In the genomic region with DNA sequence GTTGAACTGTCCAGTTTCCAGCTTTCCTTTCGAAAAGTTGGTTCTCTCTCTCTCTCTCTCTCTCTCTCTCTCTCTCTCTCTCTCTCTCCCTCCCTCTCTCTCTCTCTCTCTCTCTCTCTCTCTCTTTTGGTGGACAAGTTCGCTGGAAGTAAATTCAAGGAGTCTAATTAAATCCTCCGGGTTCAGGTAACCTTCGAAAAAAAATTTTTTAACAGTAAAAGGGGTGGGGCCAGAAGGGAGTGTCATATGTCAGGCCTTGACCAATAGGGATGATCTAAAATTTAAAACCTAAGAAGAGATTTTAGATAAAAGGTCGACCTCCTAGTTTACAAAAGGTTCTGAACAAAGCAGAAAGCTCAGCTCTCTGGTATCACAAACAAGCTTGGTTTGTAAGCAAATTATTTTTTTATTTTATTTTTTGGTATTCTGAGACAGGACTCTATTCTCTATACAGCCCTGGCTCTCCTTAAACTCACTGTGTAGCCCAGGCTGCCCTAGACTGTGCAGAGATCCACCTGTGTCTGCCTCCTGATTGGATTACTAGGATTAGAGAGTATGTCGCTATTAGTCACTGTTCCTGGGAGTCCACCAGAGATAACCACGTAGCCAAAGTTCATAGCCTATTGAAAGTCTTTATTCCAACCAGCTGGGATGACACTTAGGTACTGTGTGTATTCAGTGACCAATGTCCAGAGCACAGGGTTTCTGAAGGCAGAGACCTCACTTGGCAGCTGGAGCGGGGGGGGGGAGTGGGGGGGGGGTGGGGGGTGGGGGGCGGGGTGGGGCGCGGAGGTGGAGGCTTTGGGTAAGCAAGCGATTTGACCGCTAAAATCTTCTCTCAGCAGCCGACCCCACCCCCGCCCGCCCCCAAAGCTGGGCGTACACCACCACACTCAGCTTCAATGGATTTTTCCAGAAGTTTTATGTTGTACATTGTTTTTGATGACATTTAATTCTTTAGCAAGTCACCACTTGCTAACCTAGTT, we compare ENCODE assay signal across 8 mouse cellular contexts. TPM values are rescaled to one million over a fixed set of nuclear protein-coding genes. Genes with fewer than 3 reads are reported as not detected.
DNase-seq lines count a peak whose midpoint lies in the region; ATAC-seq lines count a peak whose summit lies in the region.

No protein-coding gene starts in this region.

- H3K36me3 ChIP-seq in hindbrain, embryonic 10.5 days = peaks cover 23% of the 10 kb centered on the region
- peaks cover 19% of the 10 kb centered on the region for H3K36me3 ChIP-seq in limb, embryonic 13.5 days
- no peaks in the 10 kb centered on the region for H3K36me3 ChIP-seq in midbrain, embryonic 15.5 days (replicated peaks)

- H3K4me1 ChIP-seq in hindbrain, embryonic 10.5 days (replicated peaks) = peaks cover 20% of the 10 kb centered on the region
- H3K4me1 ChIP-seq in limb, embryonic 13.5 days = peaks cover 32% of the 10 kb centered on the region
- H3K4me1 ChIP-seq in midbrain, embryonic 15.5 days = peaks cover 12% of the 10 kb centered on the region

- DNase-seq in adrenal gland, adult (ENCODE audit: inconsistent age in 2 of 2, low spot score in 1 of 2) = peak; percentile 74 to 93
- no peak for DNase-seq in adrenal gland, adult 18-20 months (ENCODE audit: low spot score in 2 of 2)
- DNase-seq in adrenal gland, postnatal 36 days = peak; percentile 36 to 48
- DNase-seq in hindbrain, embryonic 10.5 days (ENCODE audit: low spot score) = peak; percentile 70
- DNase-seq in yolk sac, embryonic 10.5 days (ENCODE audit: low spot score) = peak; percentile 90

- peak overlapping the region; percentile 75 for H3K4me2 ChIP-seq in limb, embryonic 13.5 days (replicated peaks)
- H3K4me2 ChIP-seq in midbrain, embryonic 15.5 days = peak overlapping the region; percentile 73

- WGBS in hindbrain, embryonic 10.5 days = 5% methylated on average over 16 of the region's 17 CpGs
- WGBS in limb, embryonic 13.5 days = under 1% methylated on average over 17 of the region's 17 CpGs
- WGBS in midbrain, embryonic 15.5 days = 2% methylated on average over 15 of the region's 17 CpGs

- peak; percentile 78 for ATAC-seq in erythroid progenitor cell, adult 5-6 weeks (replicated peaks; ENCODE audit: low FRiP score, poor library complexity, severe bottlenecking)
- ATAC-seq in limb, embryonic 13.5 days (ENCODE audit: low FRiP score, low read depth) = peak; percentile 77
- peak; percentile 79 for ATAC-seq in midbrain, embryonic 15.5 days (replicated peaks)

- peak overlapping the region; percentile 89 for H3K9ac ChIP-seq in limb, embryonic 13.5 days
- peak overlapping the region; percentile 42; the same call in 1 of the 2 replicates for H3K9ac ChIP-seq in midbrain, embryonic 15.5 days

- H3K9me3 ChIP-seq in hindbrain, embryonic 10.5 days = no peaks in the 10 kb centered on the region
- H3K9me3 ChIP-seq in limb, embryonic 13.5 days = no peaks in the 10 kb centered on the region
- no peaks in the 10 kb centered on the region for H3K9me3 ChIP-seq in midbrain, embryonic 15.5 days

- no peaks in the 10 kb centered on the region for H3K27me3 ChIP-seq in hindbrain, embryonic 10.5 days (ENCODE audit: insufficient read depth, poor library complexity, severe bottlenecking)
- no peaks in the 10 kb centered on the region for H3K27me3 ChIP-seq in limb, embryonic 13.5 days
- H3K27me3 ChIP-seq in midbrain, embryonic 15.5 days (replicated peaks) = no peaks in the 10 kb centered on the region

- H3K4me3 ChIP-seq in hindbrain, embryonic 10.5 days = peak overlapping the region; percentile 70
- H3K4me3 ChIP-seq in limb, embryonic 13.5 days = peak overlapping the region; percentile 74
- H3K4me3 ChIP-seq in midbrain, embryonic 15.5 days = peak overlapping the region; percentile 52

- peak overlapping the region; percentile 97 for H3K27ac ChIP-seq in hindbrain, embryonic 10.5 days
- peak overlapping the region; percentile 99 for H3K27ac ChIP-seq in limb, embryonic 13.5 days
- H3K27ac ChIP-seq in midbrain, embryonic 15.5 days = 0 out of 2 replicates have a peak overlapping the region, but pooled peaks have one; percentile 73

RNA-seq across cellular contexts. Expression of a gene that starts 1.1 kb away (rescaled TPM):
- total RNA-seq in adrenal gland, adult 18-20 months (2021) = 100 to 1,000 TPM; 109 to 110 TPM
- 100 to 1,000 TPM; 110 to 114 TPM for total RNA-seq in adrenal gland, postnatal 36 days (2021)
- 19.1 and 45.7 TPM in 2 replicates for total RNA-seq in erythroid progenitor cell, adult 5-6 weeks (2015; ENCODE audit: low replicate concordance)
- total RNA-seq in erythroid progenitor cell, adult 5-6 weeks (2017; ENCODE audit: low replicate concordance) = 38.1 and 40.9 TPM in 2 replicates
- polyA plus RNA-seq in hindbrain, embryonic 10.5 days (2016; fragmentation: Nextera tagmentation; extraction: Ambion mirVana) = 26.6 and 29.8 TPM in 2 replicates
- polyA plus RNA-seq in limb, embryonic 13.5 days (2015; fragmentation: Nextera tagmentation; extraction: Ambion mirVana) = 35.3 and 35.6 TPM in 2 replicates
- 15.3 and 16.1 TPM in 2 replicates for polyA plus RNA-seq in midbrain, embryonic 15.5 days (2015; fragmentation: Nextera tagmentation; extraction: Ambion mirVana)

RNA-seq across cellular contexts. Expression of a gene that starts 16.6 kb away (rescaled TPM):
- total RNA-seq in adrenal gland, adult 18-20 months (2021) = 1 to 10 TPM; 1.1 to 2.4 TPM
- 1 to 10 TPM in 1 of 2 experiments, under 1 TPM in 1; 0.86 to 3.0 TPM for total RNA-seq in adrenal gland, postnatal 36 days (2021)
- not detected in 2 replicates for total RNA-seq in erythroid progenitor cell, adult 5-6 weeks (2015; ENCODE audit: low replicate concordance)
- not detected in 2 replicates for total RNA-seq in erythroid progenitor cell, adult 5-6 weeks (2017; ENCODE audit: low replicate concordance)
- polyA plus RNA-seq in hindbrain, embryonic 10.5 days (2016; fragmentation: Nextera tagmentation; extraction: Ambion mirVana) = not detected in 2 replicates
- not detected in 2 replicates for polyA plus RNA-seq in limb, embryonic 13.5 days (2015; fragmentation: Nextera tagmentation; extraction: Ambion mirVana)
- polyA plus RNA-seq in midbrain, embryonic 15.5 days (2015; fragmentation: Nextera tagmentation; extraction: Ambion mirVana) = not detected in 2 replicates

Comparison
In these comparisons a context has a peak if more than half of its experiments do, and no peak if none do; other contexts are left out.
1. DNase-seq: peak in adrenal gland, adult (2 of 2), adrenal gland, postnatal 36 days (2 of 2), hindbrain, embryonic 10.5 days (single experiment) and yolk sac, embryonic 10.5 days (single experiment); none in adrenal gland, adult 18-20 months (0 of 2).
2. Peak in every context shown above with its lines, with median percentiles within 50 percentile points of each other: ATAC-seq, H3K27ac ChIP-seq and H3K4me3 ChIP-seq.